Mouse (Mus musculus): Measurements from ENCODE around the gene Stxbp3. TPM values are rescaled to one million over a fixed set of nuclear protein-coding genes. Genes with fewer than 3 reads are reported as not detected.
"Not testable (repeated sequence)": the region's sequence is repeated elsewhere in the genome, so short reads cannot be mapped to it uniquely, and the experiment has no call there.

Stxbp3 gene
- 10 to 100 TPM; 25.1 to 27.8 TPM for total RNA-seq (2021)
- long read RNA-seq, experiment 1, transcript Stxbp3-201 (19 exons, 2,419 nt) = major isoform, 10 of 14 reads
- long read RNA-seq, experiment 1, partial matches to known transcripts = 1 of 14 reads
- long read RNA-seq, experiment 1, other reads (novel, unspliced or antisense) = 3 of 14 reads
- long read RNA-seq, experiment 2, transcript Stxbp3-201 (19 exons, 2,419 nt) = major isoform, 27 of 35 reads
- long read RNA-seq, experiment 2, partial matches to known transcripts = 1 of 35 reads
- long read RNA-seq, experiment 2, other reads (novel, unspliced or antisense) = 7 of 35 reads

DNA sequence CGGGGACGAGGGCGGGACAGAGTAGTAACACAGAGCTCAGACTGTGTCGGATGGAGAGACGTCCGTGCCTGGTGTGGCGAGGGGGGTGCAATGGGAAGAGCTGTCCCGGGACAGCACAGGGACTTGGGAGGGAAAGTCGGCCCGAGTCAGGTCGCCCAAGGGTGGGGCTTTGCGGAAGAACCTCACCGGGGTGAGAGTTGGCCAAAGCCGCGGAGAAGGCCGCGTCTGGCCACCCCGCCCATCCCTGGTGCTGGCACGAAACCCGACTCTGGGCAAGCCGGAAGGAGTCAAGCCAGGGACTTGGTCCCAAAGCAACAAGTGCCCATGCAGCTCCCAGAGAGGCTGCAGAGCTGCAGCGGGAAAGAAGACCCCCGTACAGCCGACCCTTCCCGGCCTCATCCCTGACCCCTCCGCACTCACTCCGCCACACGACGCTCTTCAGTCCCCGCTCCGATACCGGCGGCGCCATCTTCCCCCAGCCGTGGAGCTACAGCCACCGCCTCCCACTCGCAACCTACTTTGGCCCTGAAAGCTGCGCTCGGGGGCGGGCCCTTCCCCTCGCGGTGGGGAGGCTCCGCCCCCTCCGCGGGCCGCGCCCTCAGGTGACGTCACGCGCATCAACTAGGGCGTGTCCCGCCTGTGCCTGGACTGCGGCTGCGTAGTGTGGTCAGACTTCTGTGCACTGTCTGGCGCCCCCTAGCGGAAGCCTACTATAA, at the start of gene Stxbp3:
Gene Stxbp3 (minus strand): TSS at position 527 of the 716 bp plus-strand sequence.
- peak; percentile 98 to 100 for DNase-seq (ENCODE audit: low spot score in 2 of 2)

GRCm38 (mm10) chr3:108889908-108890307, 49.6 kb upstream of the Stxbp3 start, which contains the start of gene Fndc7:
TSS of gene Fndc7 (minus strand) at chr3:108890008.
- no peak for TF ChIP-seq CTCF (conservative IDR thresholded peaks at IDR 0.05)
- H3K4me3 ChIP-seq = no peak within 1 kb of the TSS

More for the DNA sequence above, at the start of gene Stxbp3:
- peak; percentile 98 for TF ChIP-seq CTCF (conservative IDR thresholded peaks at IDR 0.05)
- peak within 1 kb of the TSS; percentile 97 for H3K27ac ChIP-seq
- H3K4me3 ChIP-seq = peak within 1 kb of the TSS; percentile 88

DNA sequence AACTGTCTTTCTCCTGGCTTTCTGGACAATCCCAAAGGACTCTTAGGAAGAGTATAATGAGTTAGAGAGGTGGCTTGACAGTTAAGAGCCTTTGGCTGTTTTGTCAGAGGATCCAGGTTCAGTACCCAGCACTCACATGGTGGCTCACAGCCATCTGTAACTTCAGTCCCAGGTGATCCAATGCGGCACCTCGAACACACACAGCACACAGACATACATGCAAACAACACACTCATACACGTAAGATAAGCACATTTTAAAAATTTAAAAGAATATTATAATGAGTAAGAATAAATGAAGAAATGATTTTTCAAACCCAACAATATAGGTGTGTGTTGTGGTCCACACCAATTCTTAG, 47.3 kb upstream of the Stxbp3 start:
- Histone ChIP-seq H3K4me3 (no peak overlapping the region), H3K27ac (no peak overlapping the region)
- DNase-seq (ENCODE audit: low spot score in 2 of 2) = no peak
- no peak for TF ChIP-seq CTCF (conservative IDR thresholded peaks at IDR 0.05)

More at GRCm38 (mm10) chr3:108889908-108890307, 49.6 kb upstream of the Stxbp3 start, which contains the start of gene Fndc7:
- no peak for DNase-seq (ENCODE audit: low spot score in 2 of 2)
- H3K27ac ChIP-seq = no peak within 1 kb of the TSS

- Histone ChIP-seq H3K27ac (no peak overlapping the region), H3K4me3 (no peak overlapping the region)
- no peak for DNase-seq (ENCODE audit: low spot score in 2 of 2)
- no peak for TF ChIP-seq CTCF (conservative IDR thresholded peaks at IDR 0.05)
Observed at GRCm38 (mm10) chr3:108886934-108887617, 46.8 kb upstream of the Stxbp3 start.

- no peak for DNase-seq (ENCODE audit: low spot score in 2 of 2)
- H3K27ac ChIP-seq = no peak overlapping the region
- TF ChIP-seq CTCF (conservative IDR thresholded peaks at IDR 0.05) = no peak
- no peak overlapping the region for H3K4me3 ChIP-seq
Observed at GRCm38 (mm10) chr3:108885686-108886530, 45.6 kb upstream of the Stxbp3 start.

GRCm38 (mm10) chr3:108884706-108885289, 44.5 kb upstream of the Stxbp3 start:
- Histone ChIP-seq H3K27ac (no peak overlapping the region; the same call in 1 of the 2 replicates), H3K4me3 (no peak overlapping the region)
- no peak for TF ChIP-seq CTCF (conservative IDR thresholded peaks at IDR 0.05)
- no peak for DNase-seq (ENCODE audit: low spot score in 2 of 2)

DNA sequence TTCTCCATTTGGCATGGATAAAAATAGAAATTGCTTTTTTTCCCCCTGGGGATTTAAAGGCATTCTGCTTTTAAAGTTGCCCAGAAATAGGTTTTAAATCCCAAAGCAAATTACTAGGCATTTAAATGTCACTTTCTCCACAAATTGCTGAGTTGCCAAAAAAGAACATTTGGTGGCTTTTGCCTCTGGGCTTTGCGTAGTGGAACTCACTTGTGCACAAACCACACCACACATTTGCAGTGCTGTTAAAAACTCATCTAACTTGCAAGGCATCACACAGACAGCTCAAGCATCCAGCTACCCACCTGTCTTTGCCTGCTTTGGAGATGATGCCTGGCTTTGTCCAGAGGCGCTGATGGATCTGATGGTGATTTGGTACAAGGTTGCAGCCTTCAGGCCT, 42.7 kb upstream of the Stxbp3 start:
- TF ChIP-seq CTCF (conservative IDR thresholded peaks at IDR 0.05) = no peak
- H3K27ac ChIP-seq = peak overlapping the region; percentile 74; the same call in 1 of the 2 replicates
- DNase-seq (ENCODE audit: low spot score in 2 of 2) = no peak
- H3K4me3 ChIP-seq = no peak overlapping the region

DNA sequence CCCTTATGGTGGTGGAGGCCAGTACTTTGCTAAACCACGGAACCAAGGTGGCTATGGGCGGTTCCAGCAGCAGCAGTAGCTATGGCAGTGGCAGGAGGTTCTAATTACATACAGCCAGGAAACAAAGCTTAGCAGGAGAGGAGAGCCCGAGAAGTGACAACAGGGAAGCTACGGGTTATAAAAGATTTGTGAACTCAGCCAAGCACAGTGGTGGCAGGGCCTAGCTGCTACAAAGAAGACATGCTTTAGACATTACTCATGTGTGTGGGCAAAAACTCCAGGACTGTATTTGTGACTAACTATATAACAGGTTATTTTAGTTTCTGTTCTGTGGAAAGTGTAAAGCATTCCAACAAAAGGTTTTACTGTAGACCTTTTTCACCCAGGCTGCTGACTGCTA, 41.5 kb upstream of the Stxbp3 start:
- not testable (repeated sequence) for DNase-seq (ENCODE audit: low spot score in 2 of 2); H3K4me3 ChIP-seq
- H3K27ac ChIP-seq = peak overlapping the region; percentile 76

DNA sequence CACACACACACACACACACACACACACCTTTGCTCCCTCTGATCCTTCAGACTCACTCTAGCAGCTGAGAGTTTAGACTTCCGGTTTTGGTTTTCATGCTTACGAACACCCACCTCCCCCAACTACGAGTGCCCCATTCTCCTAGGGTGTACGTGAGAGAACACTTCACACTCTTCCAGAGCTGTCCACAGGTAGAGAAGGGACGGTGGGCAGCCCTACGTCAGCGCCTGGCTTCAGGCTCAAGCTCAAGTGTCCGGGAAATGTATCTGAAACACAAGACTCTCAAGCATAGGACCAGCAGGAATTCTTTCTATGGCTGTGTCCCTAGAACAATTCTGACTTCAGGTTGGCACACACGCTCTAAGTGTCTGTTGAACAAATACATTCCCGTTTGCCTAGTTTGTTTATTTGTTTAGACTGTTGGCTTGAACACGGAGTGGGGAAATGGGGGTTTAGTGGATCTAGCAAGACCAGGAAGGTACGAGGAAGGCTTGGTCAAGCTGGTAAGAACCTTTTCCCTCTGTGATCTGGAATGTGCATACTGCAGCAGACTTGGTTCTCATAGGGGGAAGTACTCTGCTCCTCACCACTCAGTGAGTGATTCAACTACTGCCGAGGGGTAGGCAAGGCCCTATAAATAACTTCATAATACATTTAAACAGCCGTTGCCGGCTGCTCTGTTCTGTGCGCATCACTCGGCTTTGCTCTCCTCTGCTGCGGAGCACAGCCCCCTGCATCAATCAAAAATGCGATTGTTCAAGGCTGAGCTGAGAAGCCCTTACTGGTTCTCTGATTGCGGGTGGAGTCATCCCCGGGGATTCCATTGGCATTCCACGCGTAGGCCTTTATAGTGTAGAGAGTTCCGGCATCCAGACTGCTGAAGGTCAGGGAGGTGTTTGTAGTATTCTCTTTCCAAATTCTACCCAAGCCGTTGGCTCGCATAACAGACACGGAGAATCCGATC, 40.5 kb upstream of the Stxbp3 start:
- no peak for TF ChIP-seq CTCF (conservative IDR thresholded peaks at IDR 0.05)
- H3K4me3 ChIP-seq = no peak overlapping the region; the same call in 1 of the 2 replicates
- DNase-seq (ENCODE audit: low spot score in 2 of 2) = peak; percentile 39 to 58
- peak overlapping the region; percentile 76 for H3K27ac ChIP-seq

DNA sequence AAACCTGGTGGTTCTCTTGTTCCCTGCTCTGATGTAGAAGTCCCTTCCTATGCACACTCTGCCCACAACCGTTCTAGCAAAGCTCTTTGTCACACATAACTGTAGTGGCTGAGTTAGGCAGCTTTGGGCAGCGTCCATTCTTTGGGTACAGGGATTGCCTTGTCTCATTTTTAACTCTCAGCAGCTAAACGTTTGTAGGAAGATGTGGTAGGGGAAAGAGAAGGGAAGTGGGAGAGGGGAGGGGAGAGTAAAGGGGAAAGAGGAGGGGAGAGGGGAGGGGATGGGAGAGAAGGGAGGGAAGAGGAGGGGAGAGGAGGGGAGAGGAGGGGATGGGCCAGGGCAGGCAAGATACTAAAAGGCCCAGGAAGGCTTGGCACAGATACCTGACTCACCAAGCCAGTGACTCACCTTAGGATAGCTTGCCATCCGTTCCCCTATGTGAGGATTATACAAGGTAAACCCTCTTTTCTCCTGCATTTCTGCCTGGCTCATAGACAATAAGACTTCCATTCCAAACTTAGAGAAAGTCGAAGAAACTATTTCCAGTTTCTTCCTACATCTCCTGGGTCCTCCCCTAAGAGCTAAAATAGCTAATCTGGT, 39.6 kb upstream of the Stxbp3 start:
- H3K27ac ChIP-seq = no peak overlapping the region
- no peak for DNase-seq (ENCODE audit: low spot score in 2 of 2)
- no peak overlapping the region for H3K4me3 ChIP-seq
- no peak for TF ChIP-seq CTCF (conservative IDR thresholded peaks at IDR 0.05)

DNA sequence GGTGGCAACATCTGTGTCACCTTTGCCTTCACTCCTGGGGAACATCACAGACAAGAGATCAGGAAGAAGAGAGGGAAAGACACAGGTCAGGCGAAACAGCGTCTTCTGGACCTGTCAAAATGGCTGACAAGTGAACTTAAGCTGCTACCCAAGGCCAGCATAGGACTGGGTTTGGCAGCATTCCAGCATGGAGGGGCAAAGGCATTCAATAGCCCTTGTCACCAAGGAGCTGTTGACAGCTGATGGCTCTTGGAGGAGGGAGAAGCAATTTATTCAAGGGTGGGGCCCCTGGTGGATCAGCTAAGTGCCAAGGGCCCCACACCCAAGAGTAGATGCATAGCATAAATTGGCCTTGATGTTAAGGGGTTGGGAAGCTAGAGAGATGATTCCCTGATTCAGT, 38.8 kb upstream of the Stxbp3 start:
- H3K27ac ChIP-seq = no peak overlapping the region
- no peak for TF ChIP-seq CTCF (conservative IDR thresholded peaks at IDR 0.05)
- H3K4me3 ChIP-seq = no peak overlapping the region
- DNase-seq (ENCODE audit: low spot score in 2 of 2) = no peak
